Mouse (Mus musculus) forebrain, embryonic 15.5 days (tissue): ENCODE data around the gene Bicdl2. TPM values are rescaled to one million over a fixed set of nuclear protein-coding genes. Genes with fewer than 3 reads are reported as not detected.

ENCODE experiments used
- ATAC-seq: fragments of 200-750 bp; cut with Nextera tagmentation; replicated peaks from 2 replicates; pipeline ENCODE4 v1.8.0; 2017; ENCODE audit warnings: mild to moderate bottlenecking, moderate TSS enrichment, moderate library complexity
- H3K27ac ChIP-seq: fragments of 300-500 bp; sonication (generic); replicated peaks from 2 replicates; pipeline ENCODE4 v1.5.1; 2015; ENCODE audit warnings: mild to moderate bottlenecking, inconsistent platforms
- H3K27me3 ChIP-seq: fragments of 300-500 bp; sonication (generic); 2 replicates; pipeline ENCODE4 v1.6.1; 2015; ENCODE audit warnings: inconsistent platforms
- H3K36me3 ChIP-seq: fragments of 300-500 bp; sonication (generic); 2 replicates; pipeline ENCODE4 v1.6.1; 2015; ENCODE audit warnings: mild to moderate bottlenecking, inconsistent platforms
- H3K4me1 ChIP-seq: fragments of 300-500 bp; sonication (generic); 2 replicates; pipeline ENCODE4 v1.6.1; 2015; ENCODE audit warnings: inconsistent platforms
- H3K4me2 ChIP-seq: fragments of 300-500 bp; sonication (generic); replicated peaks from 2 replicates; pipeline ENCODE4 v1.6.1; 2015; ENCODE audit warnings: mild to moderate bottlenecking, inconsistent platforms
- H3K4me3 ChIP-seq: fragments of 300-500 bp; sonication (generic); 2 replicates; pipeline ENCODE4 v1.5.1; 2015; ENCODE audit warnings: mild to moderate bottlenecking, inconsistent platforms
- H3K9ac ChIP-seq: fragments of 300-500 bp; sonication (generic); replicated peaks from 2 replicates; pipeline ENCODE4 v1.6.1; 2015; ENCODE audit warnings: mild to moderate bottlenecking, inconsistent platforms
- H3K9me3 ChIP-seq: fragments of 300-500 bp; sonication (generic); 2 replicates; pipeline ENCODE4 v1.6.1; 2016; ENCODE audit warnings: inconsistent platforms
- WGBS: fragments of 180-500 bp; shearing (Covaris S2); methylation state at CpG from one replicate; pipeline ENCODE4 v1.1.7; 2015; ENCODE audit warnings: mixed read lengths; 5-methylcytosine and 5-hydroxymethylcytosine counted together
- polyA plus RNA-seq: library from polyadenylated mRNA; unstranded; fragments of >200 nt; fragmentation: Nextera tagmentation; extraction: Ambion mirVana; gene quantifications from 2 replicates; pipeline ENCODE4 v1.2.1, GENCODE M21; 2015

The Bicdl2 gene
- polyA plus RNA-seq = 0.22 TPM in 1 of 2 replicates, not detected in the other

- Histone ChIP-seq H3K4me3 (no peak within 1 kb of the TSS), H3K4me1 (0 out of 2 replicates have a peak, but pooled peaks cover 5% of the 10 kb centered on the region), H3K36me3 (no peaks in the 10 kb centered on the region), H3K4me2 (no peak within 1 kb of the TSS), H3K27ac (no peak within 1 kb of the TSS), H3K9me3 (no peaks in the 10 kb centered on the region), H3K9ac (no peak within 1 kb of the TSS), H3K27me3 (peaks cover 41% of the 10 kb centered on the region)
- ATAC-seq = no peak
- WGBS = 5% methylated on average over 27 of the region's 27 CpGs
These were observed at the start of gene Bicdl2 for GRCm38 (mm10) chr17:23660117-23660875. Gene Bicdl2 (plus strand): TSS chr17:23660506.

DNA sequence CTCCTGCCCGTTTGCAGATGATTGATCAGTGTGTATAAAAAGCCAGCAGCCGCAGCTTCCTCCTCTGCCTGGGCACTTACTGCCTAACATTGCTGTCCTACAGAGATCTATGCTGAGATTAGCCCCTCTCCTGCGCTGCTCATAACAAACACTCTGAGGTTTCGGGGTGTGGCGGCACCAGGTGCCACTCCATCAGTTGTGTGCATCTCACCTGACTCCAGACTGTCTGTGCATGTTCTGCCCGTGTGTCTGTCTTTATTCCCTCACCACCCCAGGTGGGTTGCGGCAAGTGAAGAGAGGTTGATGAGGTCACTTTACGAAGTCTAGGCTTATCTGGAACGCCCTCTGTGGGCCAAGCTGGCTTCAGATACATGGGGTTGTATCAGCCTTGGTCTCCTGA is 43.2 kb upstream of the Bicdl2 start:
- no peak overlapping the region for H3K27ac ChIP-seq
- 66% methylated on average over 9 of the region's 9 CpGs for WGBS
- no peak overlapping the region for H3K4me2 ChIP-seq
- H3K4me3 ChIP-seq = no peak overlapping the region
- H3K9ac ChIP-seq = no peak overlapping the region
- no peaks in the 10 kb centered on the region for H3K4me1 ChIP-seq
- no peaks in the 10 kb centered on the region for H3K9me3 ChIP-seq
- no peaks in the 10 kb centered on the region for H3K36me3 ChIP-seq
- no peak for ATAC-seq
- no peaks in the 10 kb centered on the region for H3K27me3 ChIP-seq

DNA sequence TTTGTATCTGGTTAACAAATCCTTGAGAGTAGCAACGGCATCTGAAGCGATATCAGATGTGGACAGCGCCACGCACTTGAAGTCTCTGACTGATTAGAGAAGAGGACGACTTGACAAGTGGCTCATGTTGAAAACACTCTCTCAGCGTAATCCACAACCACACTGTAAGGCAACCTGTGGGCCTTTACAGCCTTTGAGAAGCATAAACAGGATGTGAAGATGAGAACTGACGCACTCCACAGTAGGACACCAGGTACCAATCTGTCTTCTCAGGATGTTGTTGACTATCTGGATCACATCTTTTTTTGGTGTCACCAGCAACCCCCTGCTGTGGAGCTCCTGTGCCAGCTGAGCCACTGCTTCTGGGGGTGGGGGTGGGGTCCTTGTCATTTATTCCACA is 40.0 kb upstream of the Bicdl2 start:
- H3K4me1 ChIP-seq = no peaks in the 10 kb centered on the region

GRCm38 (mm10) chr17:23627813-23628212 is 32.5 kb upstream of the Bicdl2 start:
- ATAC-seq = no peak
- Histone ChIP-seq H3K27me3 (no peaks in the 10 kb centered on the region), H3K4me2 (no peak overlapping the region), H3K36me3 (no peaks in the 10 kb centered on the region), H3K9me3 (no peaks in the 10 kb centered on the region), H3K27ac (no peak overlapping the region), H3K4me3 (no peak overlapping the region), H3K4me1 (no peaks in the 10 kb centered on the region; the same call in 1 of the 2 replicates), H3K9ac (no peak overlapping the region)
- 39% methylated on average over 7 of the region's 7 CpGs for WGBS

More for the DNA sequence above, 40.0 kb upstream of the Bicdl2 start:
- Histone ChIP-seq H3K9ac (no peak overlapping the region), H3K9me3 (no peaks in the 10 kb centered on the region), H3K27me3 (no peaks in the 10 kb centered on the region), H3K27ac (no peak overlapping the region), H3K36me3 (no peaks in the 10 kb centered on the region), H3K4me2 (no peak overlapping the region), H3K4me3 (no peak overlapping the region)
- WGBS = 87% methylated on average over 7 of the region's 7 CpGs
- no peak for ATAC-seq

GRCm38 (mm10) chr17:23630195-23631020 is 29.9 kb upstream of the Bicdl2 start:
- Histone ChIP-seq H3K36me3 (no peaks in the 10 kb centered on the region), H3K4me3 (no peak overlapping the region), H3K9me3 (no peaks in the 10 kb centered on the region), H3K27ac (no peak overlapping the region), H3K4me2 (peak overlapping the region; percentile 26; the same call in 1 of the 2 replicates), H3K9ac (peak overlapping the region; percentile 34; the same call in 1 of the 2 replicates), H3K4me1 (no peaks in the 10 kb centered on the region; the same call in 1 of the 2 replicates), H3K27me3 (no peaks in the 10 kb centered on the region)
- ATAC-seq = peak; percentile 85
- 14% methylated on average over 22 of the region's 22 CpGs for WGBS

DNA sequence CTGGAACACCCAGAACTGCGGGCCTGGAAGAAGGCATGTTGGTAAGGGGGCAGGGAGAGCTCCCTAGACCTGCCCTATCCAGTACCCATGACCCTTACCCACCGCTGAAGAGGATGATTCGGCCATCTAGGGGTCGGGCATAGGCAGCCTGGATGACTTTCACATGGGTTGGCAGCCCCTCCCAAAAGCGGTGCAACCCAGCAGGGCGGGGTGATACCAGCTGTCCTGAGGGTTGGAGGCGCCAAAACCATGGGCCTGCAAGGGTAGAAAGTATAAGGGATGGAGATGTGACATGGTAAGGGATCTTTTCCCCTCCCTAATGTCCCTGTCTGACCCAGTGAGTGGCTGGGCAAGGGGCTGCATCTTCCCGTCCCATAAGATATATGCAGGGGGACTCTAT is 29.1 kb upstream of the Bicdl2 start:
- no peak for ATAC-seq
- H3K36me3 ChIP-seq = no peaks in the 10 kb centered on the region
- no peaks in the 10 kb centered on the region; the same call in 1 of the 2 replicates for H3K4me1 ChIP-seq
- no peak overlapping the region for H3K4me3 ChIP-seq
- no peaks in the 10 kb centered on the region for H3K27me3 ChIP-seq
- H3K4me2 ChIP-seq = no peak overlapping the region
- no peak overlapping the region for H3K27ac ChIP-seq
- 89% methylated on average over 8 of the region's 8 CpGs for WGBS
- no peaks in the 10 kb centered on the region for H3K9me3 ChIP-seq
- no peak overlapping the region for H3K9ac ChIP-seq

GRCm38 (mm10) chr17:23644613-23645495 is 15.5 kb upstream of the Bicdl2 start, which contains the start of gene Mmp25:
Gene Mmp25 (minus strand): TSS chr17:23645277.
- no peak for ATAC-seq
- WGBS = under 1% methylated on average over 58 of the region's 58 CpGs

GRCm38 (mm10) chr17:23645894-23646293 is 14.4 kb upstream of the Bicdl2 start:
- WGBS = 39% methylated on average over 10 of the region's 10 CpGs
- peaks cover 10% of the 10 kb centered on the region for H3K4me1 ChIP-seq
- H3K36me3 ChIP-seq = no peaks in the 10 kb centered on the region
- no peak overlapping the region for H3K4me3 ChIP-seq
- no peak for ATAC-seq
- H3K27me3 ChIP-seq = peaks cover 38% of the 10 kb centered on the region
- H3K27ac ChIP-seq = no peak overlapping the region
- H3K9me3 ChIP-seq = no peaks in the 10 kb centered on the region
- no peak overlapping the region for H3K9ac ChIP-seq
- H3K4me2 ChIP-seq = no peak overlapping the region

More at GRCm38 (mm10) chr17:23644613-23645495, 15.5 kb upstream of the Bicdl2 start, which contains the start of gene Mmp25:
- Histone ChIP-seq H3K27me3 (peaks cover 38% of the 10 kb centered on the region), H3K4me2 (peak within 1 kb of the TSS; percentile 60), H3K4me3 (peak within 1 kb of the TSS; percentile 35), H3K36me3 (no peaks in the 10 kb centered on the region), H3K9me3 (no peaks in the 10 kb centered on the region), H3K27ac (no peak within 1 kb of the TSS), H3K4me1 (peaks cover 10% of the 10 kb centered on the region), H3K9ac (peak within 1 kb of the TSS; percentile 42)

DNA sequence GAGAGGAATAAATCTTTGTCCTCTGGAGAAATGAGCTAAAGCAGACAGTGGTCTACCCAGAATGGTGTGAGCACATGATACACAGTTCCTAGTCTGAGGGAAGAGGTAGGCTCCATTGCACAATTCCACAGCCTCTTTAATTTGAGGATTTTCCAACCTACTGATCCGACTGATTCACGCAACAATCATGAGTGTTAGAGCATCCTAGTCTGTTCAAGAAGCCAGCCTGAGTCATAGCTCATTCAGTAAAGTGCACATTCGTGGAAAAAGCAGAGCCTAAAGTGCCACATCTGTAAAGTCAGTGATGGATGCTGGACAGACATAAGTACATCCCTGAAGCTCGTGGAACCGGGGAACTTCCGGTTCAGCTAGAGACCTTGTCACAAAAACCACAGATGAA is 8.9 kb upstream of the Bicdl2 start:
- no peak overlapping the region for H3K4me3 ChIP-seq
- no peak for ATAC-seq
- H3K36me3 ChIP-seq = no peaks in the 10 kb centered on the region
- WGBS = 80% methylated on average over 6 of the region's 6 CpGs
- peaks cover 7% of the 10 kb centered on the region; the same call in 1 of the 2 replicates for H3K27me3 ChIP-seq
- no peak overlapping the region for H3K27ac ChIP-seq
- H3K4me1 ChIP-seq = no peaks in the 10 kb centered on the region
- H3K9me3 ChIP-seq = no peaks in the 10 kb centered on the region
- H3K4me2 ChIP-seq = no peak overlapping the region
- no peak overlapping the region for H3K9ac ChIP-seq

GRCm38 (mm10) chr17:23653324-23653723 is 7.0 kb upstream of the Bicdl2 start:
- Histone ChIP-seq H3K27ac (no peak overlapping the region), H3K27me3 (no peaks in the 10 kb centered on the region), H3K9me3 (no peaks in the 10 kb centered on the region), H3K36me3 (no peaks in the 10 kb centered on the region), H3K4me1 (no peaks in the 10 kb centered on the region), H3K9ac (no peak overlapping the region), H3K4me3 (no peak overlapping the region), H3K4me2 (no peak overlapping the region)
- ATAC-seq = no peak
- 65% methylated on average over 2 of the region's 2 CpGs for WGBS

DNA sequence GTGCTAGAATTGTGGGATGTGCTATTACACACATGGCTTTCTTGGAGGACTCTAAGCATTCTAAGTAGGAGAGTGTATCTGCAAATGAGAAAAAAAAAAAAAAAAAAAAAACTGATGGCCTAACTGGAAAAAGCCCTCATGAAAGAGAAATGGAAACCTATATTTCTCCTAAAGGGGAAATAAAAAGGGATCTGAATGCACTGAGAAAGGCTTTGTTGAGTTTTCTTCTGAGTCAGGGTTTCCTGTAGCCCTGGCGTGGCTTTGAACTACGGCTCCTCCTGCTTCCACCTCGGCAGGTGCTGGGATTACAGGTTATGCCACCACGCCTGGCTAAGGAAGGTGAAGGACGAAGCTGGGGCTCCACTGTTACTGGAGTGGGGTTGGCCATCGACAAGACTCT is 6.3 kb upstream of the Bicdl2 start:
- whole genome bisulfite sequencing = 71% methylated on average over 6 of the region's 6 CpGs
- Histone ChIP-seq H3K27ac (no peak overlapping the region), H3K4me2 (no peak overlapping the region), H3K4me1 (no peaks in the 10 kb centered on the region), H3K9ac (no peak overlapping the region), H3K36me3 (no peaks in the 10 kb centered on the region), H3K27me3 (0 out of 2 replicates have a peak, but pooled peaks cover 2% of the 10 kb centered on the region), H3K4me3 (no peak overlapping the region), H3K9me3 (no peaks in the 10 kb centered on the region)
- ATAC-seq = no peak
